Mouse (Mus musculus) urinary bladder, adult 2 months (tissue): ENCODE data around the gene Stam2. TPM values are rescaled to one million over a fixed set of nuclear protein-coding genes. Genes with fewer than 3 reads are reported as not detected.

Experiments used
- DNase-seq: peaks from one replicate; pipeline ENCODE4 v3.0.0; 2022; ENCODE audit warnings: low spot score
- polyA plus RNA-seq: library from polyadenylated mRNA; depleted of rRNA; stranded (reverse); fragments of >200 nt; gene quantifications from 2 replicates; pipeline ENCODE4 v1.2.3, GENCODE M21; 2012

Gene Stam2
- polyA plus RNA-seq, 1 experiment, result 17.5 TPM

GRCm38 (mm10) chr2:52730891-52731290 is 11.2 kb downstream of the Stam2 start:
- DNase-seq, result no peak

DNA sequence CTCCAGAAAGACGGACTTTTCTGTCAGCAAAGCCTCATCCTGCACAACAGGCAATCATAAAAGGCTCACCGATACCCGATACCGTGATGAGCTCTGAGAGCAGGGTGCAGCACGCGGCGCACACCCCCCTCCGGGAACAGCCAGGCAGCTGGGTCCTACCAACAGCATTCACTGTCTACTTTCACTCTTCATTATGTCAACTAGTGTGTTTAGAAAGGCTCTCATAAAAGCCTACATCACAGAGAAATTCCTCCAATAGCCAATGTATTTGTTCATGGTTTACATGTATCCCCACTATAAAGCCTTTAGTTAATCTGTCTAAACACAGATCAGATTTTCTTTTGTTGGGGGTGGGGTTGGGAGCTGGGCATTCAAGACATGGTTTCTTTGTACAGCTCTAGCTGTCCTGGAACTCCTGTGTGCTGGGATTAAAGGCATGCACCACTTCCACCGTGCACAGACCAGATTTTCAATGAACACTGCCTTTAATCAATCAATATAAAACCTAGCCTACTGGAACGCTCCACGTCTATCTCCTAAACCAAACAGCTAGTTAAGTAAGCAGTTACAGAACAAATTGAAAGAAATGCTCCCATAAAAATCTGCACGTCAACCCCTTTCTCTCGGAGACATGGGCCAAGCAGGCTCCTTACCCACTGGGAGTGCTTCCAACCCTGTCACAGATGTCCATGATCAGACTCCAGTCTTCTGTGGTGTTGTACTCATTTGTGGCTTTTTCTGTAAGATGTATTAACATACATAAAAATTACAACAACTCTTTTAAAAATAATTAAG is 21.7 kb downstream of the Stam2 start:
- DNase-seq, result no peak

- no peak for DNase-seq
Observed at GRCm38 (mm10) chr2:52717076-52717475, 25.0 kb downstream of the Stam2 start.

- no peak for DNase-seq
Observed at GRCm38 (mm10) chr2:52715538-52715937, 26.5 kb downstream of the Stam2 start.

DNA sequence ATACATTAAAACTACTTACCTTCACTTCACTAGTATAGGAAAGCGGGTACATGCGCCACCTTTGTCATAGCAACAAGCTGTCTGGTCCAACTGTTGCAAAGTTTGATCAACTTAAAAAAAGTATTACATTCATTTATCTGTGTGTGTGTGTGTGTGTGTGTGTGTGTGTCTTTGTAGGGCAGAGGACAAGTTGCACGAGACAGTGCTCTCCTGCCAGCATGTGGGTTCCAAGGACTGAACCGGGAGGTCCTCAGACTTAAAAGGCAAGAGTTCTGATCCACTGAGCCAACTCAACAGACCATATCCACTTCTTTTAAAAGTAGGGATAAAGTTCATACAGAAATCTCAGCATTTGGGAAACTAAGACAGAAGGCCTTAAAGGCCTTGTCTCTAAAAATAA is 28.0 kb downstream of the Stam2 start:
- no peak for DNase-seq

- DNase-seq, result no peak
Observed at GRCm38 (mm10) chr2:52710804-52711203, 31.3 kb downstream of the Stam2 start.

- DNase-seq, result no peak
Observed at GRCm38 (mm10) chr2:52709417-52709816, 32.7 kb downstream of the Stam2 start.

- no peak for DNase-seq
Observed at GRCm38 (mm10) chr2:52701368-52702036, 40.6 kb downstream of the Stam2 start.

DNA sequence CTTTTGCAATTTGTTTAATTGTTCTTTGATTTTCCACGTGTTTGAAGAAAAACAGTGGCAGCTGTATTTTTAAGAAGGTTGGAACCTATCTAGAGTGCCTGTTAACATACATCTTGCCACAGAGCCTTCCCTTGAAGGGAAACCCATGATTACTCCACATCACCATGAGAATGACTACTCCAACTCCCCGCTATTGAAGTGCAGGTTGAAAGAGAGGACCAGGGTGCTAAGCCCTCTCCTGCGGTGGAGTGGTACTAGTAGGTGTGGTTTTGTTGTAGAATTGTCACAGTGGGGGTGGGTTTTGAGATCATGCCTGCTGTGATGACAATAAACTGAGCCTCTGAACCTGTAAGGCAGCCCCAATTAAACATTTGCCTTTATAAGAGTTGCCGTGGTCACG is 41.7 kb downstream of the Stam2 start:
- DNase-seq, result no peak

DNA sequence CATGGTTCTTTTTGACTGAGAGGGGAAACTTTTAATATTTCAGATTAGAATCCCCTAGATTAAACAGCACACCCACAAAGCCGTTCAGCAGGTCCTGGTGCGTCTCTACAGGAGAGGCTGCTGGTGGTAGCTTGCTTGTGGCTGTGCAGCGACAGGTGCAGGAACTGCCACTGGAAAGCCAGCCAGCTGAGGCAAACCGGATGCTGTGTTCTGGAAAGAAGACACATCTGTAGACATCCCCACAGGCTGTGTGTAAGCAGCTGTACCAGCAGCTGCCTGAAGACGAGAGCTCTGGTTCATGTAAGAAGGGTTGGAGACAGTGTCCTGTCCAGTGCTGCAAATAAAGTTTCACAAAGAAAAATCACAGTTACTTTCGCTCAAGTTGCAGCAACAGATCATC is 47.5 kb downstream of the Stam2 start:
- no peak for DNase-seq

GRCm38 (mm10) chr2:52691745-52692144 is 50.3 kb downstream of the Stam2 start:
- no peak for DNase-seq

DNA sequence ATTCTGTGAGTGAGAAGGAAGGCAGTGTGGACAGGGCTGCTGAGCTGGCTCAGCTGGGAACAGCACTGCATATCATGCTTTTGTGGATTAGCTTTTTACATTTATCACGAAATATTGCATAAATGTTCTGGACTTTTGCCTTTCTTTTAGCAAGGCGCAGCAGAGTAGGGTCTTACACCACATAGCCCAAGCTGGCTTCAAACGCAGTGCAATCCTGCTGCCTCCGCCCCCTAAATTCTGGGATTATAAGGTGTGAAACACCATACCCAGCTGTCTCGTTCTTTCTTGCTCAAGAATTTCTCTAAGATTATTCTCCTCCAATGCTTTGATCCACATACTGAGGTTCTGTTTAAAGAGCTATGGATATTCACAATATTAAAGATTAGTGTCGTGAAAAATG is 55.5 kb downstream of the Stam2 start:
- DNase-seq, result no peak

GRCm38 (mm10) chr2:52677589-52677988 is 64.5 kb downstream of the Stam2 start:
- no peak for DNase-seq

DNA sequence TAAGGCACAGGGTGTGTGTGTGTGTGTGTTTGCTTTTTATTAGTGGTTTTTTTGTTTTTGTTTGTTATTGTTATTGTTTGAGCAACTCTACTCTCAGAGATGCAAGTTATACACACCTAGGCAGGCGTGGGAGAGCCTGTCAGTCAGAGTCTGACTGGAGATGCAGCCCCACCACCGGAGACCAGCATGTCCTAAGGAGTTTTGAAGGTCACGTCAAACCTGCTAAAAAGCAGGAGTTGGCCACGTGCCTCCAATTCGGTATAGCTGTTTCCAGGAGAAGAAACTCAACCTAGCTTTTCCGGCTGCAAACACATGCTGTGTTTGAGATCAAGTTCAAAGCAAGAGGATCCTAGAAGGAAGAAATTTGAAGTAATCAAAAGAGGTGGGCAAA is 65.2 kb downstream of the Stam2 start:
- no peak for DNase-seq

- peak; percentile 32 for DNase-seq
Observed at GRCm38 (mm10) chr2:52676023-52676912, 65.8 kb downstream of the Stam2 start, which contains the start of gene Cacnb4. Gene Cacnb4, minus strand, starts transcription at chr2:52676831.

- peak; percentile 20 for DNase-seq
Observed at GRCm38 (mm10) chr2:52675278-52675987, 66.6 kb downstream of the Stam2 start.

DNA sequence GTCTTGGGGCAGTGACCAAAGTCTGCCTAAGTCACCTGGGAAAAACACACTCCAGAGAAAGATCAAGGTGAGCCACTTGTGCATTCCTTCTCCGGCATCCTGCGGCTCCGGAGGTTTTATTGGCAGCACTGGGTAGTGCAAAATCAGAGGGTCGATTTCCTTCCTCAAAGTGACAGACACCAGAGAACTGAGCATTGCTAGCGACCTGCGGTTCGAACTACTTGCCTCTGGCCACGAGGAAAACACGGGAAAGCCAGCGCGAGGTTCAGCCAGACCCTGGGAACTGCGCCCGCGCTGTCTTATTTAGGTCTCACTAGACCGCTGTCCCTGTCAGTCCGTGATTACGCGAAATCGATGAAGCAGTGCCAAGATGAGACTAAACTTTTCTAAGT is 67.2 kb downstream of the Stam2 start:
- no peak for DNase-seq

GRCm38 (mm10) chr2:52673172-52673571 is 68.9 kb downstream of the Stam2 start:
- no peak for DNase-seq

DNA sequence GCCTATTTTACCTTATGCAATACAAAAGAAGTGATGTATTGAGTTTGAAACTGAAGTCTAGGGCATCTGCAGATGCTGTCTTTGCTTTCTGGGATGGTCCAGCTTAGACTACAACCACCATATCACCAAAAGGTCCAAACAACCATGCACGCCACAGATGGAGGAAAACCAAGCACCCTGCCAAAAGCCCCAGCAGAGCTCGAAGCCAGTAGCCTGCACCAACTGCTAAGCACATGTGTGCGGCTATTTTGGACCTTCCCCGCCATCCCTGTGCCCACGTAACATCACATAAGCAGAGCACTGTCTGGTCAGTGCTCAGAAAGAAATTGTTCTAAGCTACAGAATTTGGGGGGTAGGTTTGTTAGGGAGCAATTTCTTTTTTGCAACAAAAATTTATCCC is 71.3 kb downstream of the Stam2 start:
- DNase-seq, result no peak

GRCm38 (mm10) chr2:52668480-52668879 is 73.6 kb downstream of the Stam2 start:
- no peak for DNase-seq

GRCm38 (mm10) chr2:52656722-52657121 is 85.4 kb downstream of the Stam2 start:
- no peak for DNase-seq

DNA sequence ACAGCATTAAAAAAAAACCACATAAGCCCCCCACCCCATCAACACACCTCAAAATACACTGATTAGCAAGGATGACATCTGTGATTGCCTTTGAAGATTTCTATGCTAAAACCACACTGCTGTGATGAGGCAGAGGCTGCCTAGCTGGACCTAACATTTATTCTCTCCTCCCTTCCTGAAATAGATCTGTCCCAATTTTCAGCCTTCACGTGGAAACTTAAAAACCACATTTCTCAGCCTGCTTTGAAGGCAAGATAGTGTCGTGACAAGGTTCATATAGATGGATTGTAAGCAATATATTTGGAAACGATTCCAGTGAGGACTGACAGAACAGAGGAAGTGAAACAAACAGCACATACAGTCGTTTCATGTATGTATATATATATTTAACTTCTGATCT is 87.5 kb downstream of the Stam2 start:
- no peak for DNase-seq
